Mouse (Mus musculus) R1 (cell line): Measurements from ENCODE around the gene Rbp1.

ENCODE experiments used
- DNase-seq: peaks from one replicate; pipeline ENCODE4 v3.0.0-alpha.2; 2018; ENCODE audit warnings: low read depth, low spot score

Gene Rbp1

GRCm38 (mm10) chr9:98492212-98492611, 69.5 kb downstream of the Rbp1 start:
- DNase-seq = no peak

GRCm38 (mm10) chr9:98492821-98493220, 70.1 kb downstream of the Rbp1 start:
- DNase-seq = peak; percentile 25
